Mouse (Mus musculus) bone marrow, adult 2 months (tissue): ENCODE data around the gene Fcna.

Source experiments
- CTCF ChIP-seq: fragments of 200-500 bp; IDR thresholded peaks from 2 replicates; pipeline ENCODE4 v1.5.1; 2011; ENCODE audit warnings: low read length, control low read depth; ENCODE audit not compliant: control insufficient read depth, insufficient read depth
- POLR2A ChIP-seq: fragments of 200-500 bp; IDR thresholded peaks from 2 replicates; pipeline ENCODE4 v1.6.1; 2011; ENCODE audit warnings: low read depth, mild to moderate bottlenecking, control low read depth, low read length, borderline replicate concordance; ENCODE audit not compliant: control insufficient read depth

DNA sequence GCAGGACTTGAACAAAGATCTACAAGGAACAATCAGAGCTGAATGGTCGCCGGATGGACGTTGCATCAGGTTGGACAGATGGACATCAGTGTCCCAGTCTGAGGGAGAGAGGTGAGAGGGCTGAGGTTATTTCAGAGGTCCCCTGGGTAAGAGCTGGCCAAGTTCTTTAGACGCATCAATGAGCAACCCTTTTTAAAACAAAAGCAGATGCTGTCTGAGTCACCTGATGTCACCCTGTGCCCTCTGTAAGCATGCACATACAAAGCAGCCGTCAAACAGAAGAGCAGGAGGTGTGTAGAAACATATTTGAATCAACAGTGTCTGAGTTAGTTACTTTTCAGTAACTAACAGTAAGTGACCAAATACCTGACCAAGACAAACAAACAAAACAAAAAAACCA lies 36.3 kb upstream of the Fcna start:
- TF ChIP-seq POLR2A (no peak), CTCF (no peak)
